Mouse (Mus musculus) gastrocnemius, postnatal 25 days (tissue): Measurements from ENCODE around the gene Mlf2. TPM values are rescaled to one million over a fixed set of nuclear protein-coding genes. Genes with fewer than 3 reads are reported as not detected.

Source experiments
- DNase-seq: peaks from one replicate; pipeline ENCODE4 v3.0.0; 2022
- total RNA-seq, 2 experiments: library from RNA; stranded (reverse); gene quantifications; 1 replicate in 1 of 2; 2 replicates in 1 of 2; pipeline ENCODE4 v1.2.3; 2021

Gene Mlf2
- total RNA-seq, 2 experiments from 2014 or later, result 207 to 210 TPM

GRCm38 (mm10) chr6:124911533-124912218 lies 19.5 kb upstream of the Mlf2 start, which contains the start of gene Lag3:
Gene Lag3 (minus strand): TSS chr6:124911705.
- DNase-seq, result no peak

DNA sequence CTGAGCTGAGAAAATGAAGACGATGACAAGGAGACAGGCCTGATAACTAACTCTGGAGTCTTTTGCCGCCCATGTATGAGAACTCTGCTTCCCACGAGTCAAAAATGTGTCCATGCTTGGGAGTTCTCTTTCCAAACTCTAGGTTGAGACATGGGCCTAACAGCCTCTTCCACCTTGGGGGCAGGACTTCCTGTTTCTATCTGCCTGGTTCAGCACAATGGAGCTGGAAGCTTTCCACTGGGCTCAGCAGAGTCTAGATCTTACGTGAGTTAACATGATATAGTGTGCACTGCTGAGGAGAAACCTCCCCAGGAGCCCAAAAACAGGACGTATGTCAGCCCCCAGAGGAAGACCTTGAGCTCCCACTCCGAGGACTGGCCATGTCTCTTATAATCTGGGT lies 18.0 kb upstream of the Mlf2 start:
- DNase-seq, result no peak

DNA sequence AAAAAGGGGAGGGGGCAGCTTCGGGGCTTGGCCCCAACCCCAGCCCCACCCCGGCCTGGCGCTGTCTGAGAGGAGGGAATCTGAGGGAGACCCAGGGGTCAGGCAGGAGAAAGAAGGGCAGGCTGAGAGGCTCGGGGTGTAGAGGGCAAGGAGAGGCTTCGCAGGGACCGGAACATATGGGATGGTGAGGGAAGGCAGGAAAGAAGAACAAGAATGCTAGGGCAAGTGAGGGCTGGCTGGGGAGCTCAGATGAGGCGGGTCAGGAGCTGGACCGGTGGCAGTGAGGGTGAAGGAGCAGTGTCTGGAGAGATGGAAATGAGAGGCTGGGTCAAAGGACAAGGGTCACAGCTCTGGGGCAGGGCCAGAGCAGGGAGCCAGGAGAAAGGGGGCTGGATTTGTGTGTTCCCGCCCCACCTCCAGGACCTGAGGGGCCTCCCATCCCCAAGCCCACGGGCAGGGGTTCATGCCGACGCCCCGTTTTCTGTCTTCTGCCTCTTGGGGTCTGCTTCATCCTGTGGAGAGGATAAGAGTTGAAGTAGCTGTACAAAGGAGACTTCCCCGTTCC lies 17.4 kb upstream of the Mlf2 start:
- DNase-seq, result no peak

DNA sequence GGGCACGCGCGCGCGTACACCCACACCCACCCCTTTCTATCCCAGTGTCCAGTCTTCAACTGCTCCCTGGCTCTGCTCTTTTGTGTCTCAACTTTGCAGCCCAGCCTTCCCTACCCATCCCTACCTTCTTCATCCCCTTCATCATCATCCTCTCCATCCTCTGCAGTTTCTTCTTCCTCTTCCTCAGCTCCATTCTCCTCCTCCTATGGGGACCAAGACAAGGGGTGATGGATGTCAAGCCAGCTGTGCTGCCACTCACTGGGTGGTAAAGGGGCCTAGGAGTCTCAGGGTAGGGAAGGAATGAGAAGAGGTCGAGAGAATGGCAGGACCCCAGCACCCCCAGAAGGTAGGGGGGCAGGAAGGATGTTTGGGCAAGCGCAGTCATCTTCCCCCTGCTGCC lies 16.7 kb upstream of the Mlf2 start:
- no peak for DNase-seq

DNA sequence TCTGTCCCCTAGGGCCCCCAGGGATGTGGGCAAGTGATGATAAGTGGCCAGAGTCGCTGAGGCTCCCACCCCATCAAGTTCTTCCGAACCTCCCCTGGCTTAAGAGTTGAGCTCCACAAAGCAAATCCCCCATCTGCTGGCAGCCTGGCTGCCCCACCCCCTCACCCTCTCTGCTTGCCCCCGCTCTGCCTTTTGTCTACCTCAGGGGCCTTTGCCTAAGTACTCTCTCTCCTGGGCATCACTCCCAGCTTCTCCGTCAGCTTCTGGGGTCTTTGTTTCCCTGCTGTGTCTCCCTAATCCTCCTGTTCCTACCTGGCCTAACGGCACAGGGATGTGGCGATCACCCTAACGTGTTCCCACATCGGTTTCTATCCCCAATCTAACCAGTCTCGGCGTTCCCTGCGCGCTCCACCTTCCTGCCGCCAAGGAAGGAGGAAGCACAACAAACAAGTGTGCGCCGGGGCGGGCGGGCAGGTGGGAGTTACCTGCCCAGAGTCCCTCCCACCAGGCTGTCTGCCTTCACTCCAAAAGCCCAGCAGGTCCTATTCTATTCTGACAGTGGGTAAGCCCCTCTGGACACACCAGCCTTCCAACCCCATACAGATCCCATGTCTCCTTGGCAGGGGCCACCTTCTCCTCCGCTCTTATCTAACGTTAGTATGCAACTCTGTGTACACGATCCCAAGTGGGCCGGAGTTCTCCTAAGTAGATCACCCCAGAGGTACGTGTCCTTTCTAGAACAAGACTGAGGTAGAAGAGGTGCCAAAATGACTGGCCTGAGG lies 15.8 kb upstream of the Mlf2 start:
- no peak for DNase-seq

- DNase-seq, result no peak
Measured at GRCm38 (mm10) chr6:124915942-124916694, 15.1 kb upstream of the Mlf2 start.

DNA sequence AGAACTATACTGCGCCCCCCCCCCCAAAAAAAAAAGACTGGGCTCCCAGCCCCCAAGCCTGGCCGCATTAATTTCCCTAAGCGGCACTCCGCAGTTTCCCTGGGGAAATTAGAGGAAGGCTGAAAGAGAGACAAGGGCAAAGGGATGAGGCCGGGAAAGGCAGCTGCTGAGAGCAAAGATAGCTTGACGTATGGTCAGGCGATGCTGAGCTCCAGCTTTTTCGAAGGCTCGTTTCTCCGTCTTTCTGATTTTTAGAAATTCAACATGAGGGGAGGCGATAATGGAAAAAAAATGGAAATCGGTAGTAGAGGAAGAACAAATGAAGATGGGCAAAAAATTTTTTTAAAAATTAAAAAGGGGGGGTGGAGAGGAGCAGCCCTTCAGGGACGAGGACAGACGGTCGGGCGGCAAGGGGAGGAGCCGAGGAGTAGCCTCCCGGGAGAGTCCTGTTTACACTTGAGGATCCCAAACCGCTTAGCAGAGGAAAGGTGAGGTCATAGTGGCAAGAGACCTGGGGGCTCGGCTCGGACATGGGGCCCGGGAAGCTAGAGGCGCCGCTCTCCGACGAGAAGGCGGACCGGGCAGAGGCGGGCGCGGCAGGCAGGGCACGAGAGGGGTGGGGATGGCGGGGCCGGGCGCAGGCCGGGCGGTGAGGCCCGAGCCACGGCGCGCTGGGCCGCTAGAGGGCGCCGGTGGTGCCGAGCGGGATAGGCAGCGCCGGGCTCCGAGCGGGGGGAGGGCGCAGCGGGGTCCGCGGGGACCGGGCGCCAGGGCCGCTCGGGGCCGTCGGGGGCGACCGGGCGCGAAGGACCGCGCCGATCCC lies 14.3 kb upstream of the Mlf2 start:
- peak; percentile 90 for DNase-seq

DNA sequence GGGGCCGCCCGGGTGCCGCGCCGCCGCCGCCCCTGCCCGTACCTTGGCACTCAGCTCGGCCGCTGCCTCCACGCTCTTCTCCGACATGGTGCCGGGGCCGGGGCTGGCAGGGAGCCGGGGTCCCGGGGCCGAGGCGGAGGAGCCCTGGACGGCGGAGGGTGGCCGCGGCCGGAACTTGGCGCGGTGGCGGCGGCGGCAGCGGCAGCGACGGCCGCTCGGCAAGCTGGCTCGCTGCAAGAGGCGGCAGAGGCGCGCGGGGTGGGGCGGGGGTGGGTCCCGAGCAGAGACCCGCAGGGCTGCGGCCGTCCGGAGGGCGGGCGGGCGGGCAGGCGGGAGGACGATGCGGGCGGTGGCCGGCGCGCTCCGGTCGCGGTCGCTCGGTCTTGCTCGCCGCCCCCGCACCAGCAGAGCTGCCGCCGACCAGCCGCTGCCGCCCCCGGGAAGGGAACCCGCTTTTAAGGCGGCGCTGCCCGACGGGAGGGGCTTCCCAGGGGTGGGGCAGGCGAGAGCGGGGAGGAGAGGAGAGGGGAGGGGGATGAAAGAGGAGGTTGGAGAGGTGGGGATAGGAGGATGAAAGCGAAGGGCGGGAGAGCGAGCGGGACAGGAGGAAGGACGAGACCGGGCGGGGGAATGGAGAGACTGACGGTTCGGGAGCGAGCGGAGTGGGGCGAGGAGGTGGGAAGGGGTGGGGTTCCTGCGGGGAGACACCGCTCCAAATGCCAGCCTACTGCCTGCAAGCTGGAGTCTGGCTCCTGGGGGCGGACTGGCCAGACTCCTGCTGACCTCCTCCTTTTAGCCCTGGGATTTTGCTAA lies 13.5 kb upstream of the Mlf2 start:
- DNase-seq, result peak; percentile 94

GRCm38 (mm10) chr6:124918331-124918690 lies 12.9 kb upstream of the Mlf2 start:
- DNase-seq, result no peak

GRCm38 (mm10) chr6:124918890-124919627 lies 12.1 kb upstream of the Mlf2 start:
- no peak for DNase-seq

DNA sequence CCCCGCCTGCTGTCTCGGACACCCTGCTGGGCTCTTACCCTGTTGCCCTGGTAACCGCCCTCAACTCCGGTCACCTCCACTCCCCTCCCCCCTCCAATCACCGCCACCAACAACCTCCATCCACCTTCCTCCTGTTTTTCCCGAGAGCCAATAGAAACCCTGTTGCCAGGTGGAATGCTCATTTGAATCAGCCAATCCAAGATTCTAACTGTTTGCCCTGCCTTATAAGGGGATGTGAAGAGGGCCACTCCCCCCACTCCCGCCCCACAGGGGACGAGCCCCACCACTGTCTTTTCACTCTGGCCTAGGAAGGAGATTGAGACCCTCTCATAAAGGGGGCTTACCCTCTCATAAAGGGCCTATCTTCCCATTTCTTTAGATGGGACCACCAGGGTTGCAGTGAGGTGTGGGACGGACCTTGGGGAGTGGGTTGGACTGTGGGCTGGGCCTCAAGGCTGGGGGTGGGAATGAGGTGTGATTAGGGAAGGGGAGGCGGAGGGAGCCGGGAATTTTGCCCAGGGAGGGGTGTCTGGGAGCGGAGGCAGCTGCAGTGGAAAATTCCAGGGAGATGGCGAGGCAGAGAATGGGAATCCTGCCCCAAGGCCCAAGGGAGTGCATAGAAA lies 11.4 kb upstream of the Mlf2 start, which contains the start of gene Ptms:
TSS of gene Ptms (minus strand) at position 409 of the 623 bp plus-strand sequence.
- DNase-seq, result peak; percentile 95

GRCm38 (mm10) chr6:124920318-124921085 lies 10.7 kb upstream of the Mlf2 start:
- DNase-seq, result no peak

GRCm38 (mm10) chr6:124921539-124921938 lies 9.6 kb upstream of the Mlf2 start:
- no peak for DNase-seq

DNA sequence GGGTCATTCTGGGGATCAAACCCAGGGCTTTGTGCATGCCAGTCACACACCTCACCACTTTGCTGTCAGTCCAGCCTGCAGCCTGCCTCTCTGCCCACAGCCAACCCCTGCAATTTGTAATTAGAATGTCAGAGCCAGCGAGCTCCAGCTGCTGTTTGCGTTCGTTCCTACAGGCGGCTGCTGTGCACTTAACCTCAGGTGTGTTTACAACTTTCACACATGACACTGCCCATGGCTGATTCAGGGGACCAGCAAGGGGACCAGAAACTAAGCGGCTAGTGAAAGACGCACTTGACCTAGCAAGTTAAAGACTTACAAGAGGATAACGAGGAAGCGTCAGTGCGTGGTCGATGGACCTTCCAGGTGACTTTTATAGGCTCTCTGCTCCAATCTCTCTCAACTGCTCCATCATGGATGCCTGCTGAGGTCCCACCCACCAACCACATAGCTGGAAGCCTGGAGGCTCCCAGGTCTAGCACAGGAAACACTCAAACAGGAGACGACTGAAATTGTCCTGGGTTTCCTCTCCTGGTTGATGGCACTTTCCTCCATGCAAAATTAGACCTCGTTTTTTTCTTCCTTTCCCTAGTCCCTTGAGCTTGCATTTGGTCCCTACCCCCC lies 5.9 kb upstream of the Mlf2 start:
- no peak for DNase-seq

- DNase-seq, result no peak
Measured at GRCm38 (mm10) chr6:124925941-124926340, 5.2 kb upstream of the Mlf2 start.

GRCm38 (mm10) chr6:124930231-124930630 lies 955 bp upstream of the Mlf2 start:
- no peak for DNase-seq

DNA sequence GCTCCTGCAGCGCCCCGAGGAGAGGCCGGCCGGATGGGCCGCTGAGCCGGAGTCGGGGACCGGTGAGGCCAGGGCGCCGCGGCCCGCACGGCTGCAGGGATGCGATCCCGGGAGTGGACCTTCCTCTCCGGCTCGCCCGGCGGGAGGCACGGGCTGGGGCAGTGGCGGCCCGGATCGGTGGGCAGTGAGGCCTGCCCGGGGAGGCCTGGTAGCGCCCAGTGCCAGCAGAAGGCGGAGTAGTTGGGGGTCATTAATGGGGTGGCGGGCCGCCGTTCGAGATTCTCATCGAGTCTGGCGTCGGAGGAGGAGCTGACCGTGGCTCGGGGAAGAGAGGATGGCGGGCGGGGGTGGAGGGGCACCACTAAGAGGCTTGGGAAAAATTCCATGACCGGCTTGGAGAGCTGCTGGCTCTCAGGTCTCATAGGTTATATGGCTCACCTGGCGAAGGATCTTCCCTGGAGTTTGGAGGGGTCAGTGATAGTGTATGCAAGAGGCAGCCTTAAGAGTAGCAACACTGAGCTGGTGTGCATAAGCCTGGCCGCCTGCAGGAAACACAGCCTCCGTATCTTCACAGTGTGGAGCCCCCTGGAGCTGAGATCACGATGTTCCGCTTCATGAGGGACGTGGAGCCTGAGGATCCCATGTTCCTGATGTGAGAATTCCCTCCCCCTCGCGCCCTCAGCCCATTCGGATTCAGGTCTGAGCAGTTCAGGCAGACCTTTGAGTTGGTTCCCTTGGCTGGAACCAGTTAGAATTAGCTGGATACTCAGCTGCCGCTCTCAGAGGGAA lies 533 bp downstream of the Mlf2 start:
- DNase-seq, result no peak
